Mouse (Mus musculus) limb, embryonic 14.5 days (tissue): ENCODE data around the gene Pigz. TPM values are rescaled to one million over a fixed set of nuclear protein-coding genes. Genes with fewer than 3 reads are reported as not detected.
A peak's percentile ranks its signal among the peaks of the same experiment; 100 is the strongest.

Source experiments
- ATAC-seq: fragments of 200-750 bp; cut with Nextera tagmentation; 2 replicates; pipeline ENCODE4 v1.8.0; 2017; ENCODE audit warnings: low read depth, moderate number of reproducible peaks, moderate TSS enrichment; ENCODE audit not compliant: low FRiP score
- DNase-seq: peaks from one replicate; pipeline ENCODE4 v3.0.0-alpha.2; 2015; ENCODE audit warnings: low spot score
- H3K27ac ChIP-seq: fragments of 300-500 bp; sonication (generic); replicated peaks from 2 replicates; pipeline ENCODE4 v1.5.1; 2014; ENCODE audit warnings: low read depth, mild to moderate bottlenecking, low read length, moderate library complexity, mixed read lengths
- H3K27me3 ChIP-seq: fragments of 300-500 bp; sonication (generic); 2 replicates; pipeline ENCODE4 v1.6.1; 2014; ENCODE audit warnings: low read length, mixed read lengths; ENCODE audit not compliant: control insufficient read depth, insufficient read depth
- H3K36me3 ChIP-seq: fragments of 300-500 bp; sonication (generic); 2 replicates; pipeline ENCODE4 v1.6.1; 2014; ENCODE audit warnings: mild to moderate bottlenecking, low read length, moderate library complexity, mixed read lengths; ENCODE audit not compliant: control insufficient read depth, insufficient read depth
- H3K4me1 ChIP-seq: fragments of 300-500 bp; sonication (generic); 2 replicates; pipeline ENCODE4 v1.6.1; 2014; ENCODE audit warnings: antibody characterized with exemption, low read length, mixed read lengths; ENCODE audit not compliant: control insufficient read depth, insufficient read depth
- H3K4me2 ChIP-seq: fragments of 300-500 bp; sonication (generic); replicated peaks from 2 replicates; pipeline ENCODE4 v1.6.1; 2014; ENCODE audit warnings: low read depth, mild to moderate bottlenecking, low read length, moderate library complexity; ENCODE audit not compliant: severe bottlenecking
- H3K4me3 ChIP-seq: fragments of 300-500 bp; sonication (generic); replicated peaks from 2 replicates; pipeline ENCODE4 v1.5.1; 2014; ENCODE audit warnings: low read length
- H3K9ac ChIP-seq: fragments of 300-500 bp; sonication (generic); 2 replicates; pipeline ENCODE4 v1.6.1; 2014; ENCODE audit warnings: mild to moderate bottlenecking, low read depth, low read length, moderate library complexity; ENCODE audit not compliant: severe bottlenecking
- H3K9me3 ChIP-seq: fragments of 300-500 bp; sonication (generic); 2 replicates; pipeline ENCODE4 v1.6.1; 2016; ENCODE audit warnings: low read length; ENCODE audit not compliant: control insufficient read depth
- POLR2A ChIP-seq: fragments of 200-500 bp; IDR thresholded peaks from 2 replicates; pipeline ENCODE4 v1.8.0; 2012; ENCODE audit warnings: inconsistent platforms, mild to moderate bottlenecking, moderate library complexity, borderline replicate concordance; ENCODE audit not compliant: insufficient read depth, insufficient read length; ENCODE audit errors: extremely low read depth
- WGBS: fragments of 180-500 bp; shearing (Covaris S2); extraction: QIAGEN DNeasy Blood & Tissue Kit; methylation state at CpG from one replicate; pipeline ENCODE4 v1.1.7; 2014; 5-methylcytosine and 5-hydroxymethylcytosine counted together
- polyA plus RNA-seq, 2 experiments: library from polyadenylated mRNA; depleted of rRNA in 1 of 2; stranded (reverse) in 1 of 2; unstranded in 1 of 2; fragments of >200 nt; fragmentation: Nextera tagmentation in 1 of 2; extraction: Ambion mirVana in 1 of 2; gene quantifications; 2 replicates each; pipeline versions ENCODE4 v1.2.1 to v1.2.3; 2012 to 2014

Pigz gene
- polyA plus RNA-seq, 2 experiments = 0.32 to 0.35 TPM

- WGBS = 58% methylated on average over 5 of the region's 5 CpGs
- Histone ChIP-seq H3K4me2 (no peak overlapping the region), H3K27me3 (peaks cover 38% of the 10 kb centered on the region)
These were observed 1.4 kb upstream of the Pigz start for GRCm38 (mm10) chr16:31932255-31932654.

DNA sequence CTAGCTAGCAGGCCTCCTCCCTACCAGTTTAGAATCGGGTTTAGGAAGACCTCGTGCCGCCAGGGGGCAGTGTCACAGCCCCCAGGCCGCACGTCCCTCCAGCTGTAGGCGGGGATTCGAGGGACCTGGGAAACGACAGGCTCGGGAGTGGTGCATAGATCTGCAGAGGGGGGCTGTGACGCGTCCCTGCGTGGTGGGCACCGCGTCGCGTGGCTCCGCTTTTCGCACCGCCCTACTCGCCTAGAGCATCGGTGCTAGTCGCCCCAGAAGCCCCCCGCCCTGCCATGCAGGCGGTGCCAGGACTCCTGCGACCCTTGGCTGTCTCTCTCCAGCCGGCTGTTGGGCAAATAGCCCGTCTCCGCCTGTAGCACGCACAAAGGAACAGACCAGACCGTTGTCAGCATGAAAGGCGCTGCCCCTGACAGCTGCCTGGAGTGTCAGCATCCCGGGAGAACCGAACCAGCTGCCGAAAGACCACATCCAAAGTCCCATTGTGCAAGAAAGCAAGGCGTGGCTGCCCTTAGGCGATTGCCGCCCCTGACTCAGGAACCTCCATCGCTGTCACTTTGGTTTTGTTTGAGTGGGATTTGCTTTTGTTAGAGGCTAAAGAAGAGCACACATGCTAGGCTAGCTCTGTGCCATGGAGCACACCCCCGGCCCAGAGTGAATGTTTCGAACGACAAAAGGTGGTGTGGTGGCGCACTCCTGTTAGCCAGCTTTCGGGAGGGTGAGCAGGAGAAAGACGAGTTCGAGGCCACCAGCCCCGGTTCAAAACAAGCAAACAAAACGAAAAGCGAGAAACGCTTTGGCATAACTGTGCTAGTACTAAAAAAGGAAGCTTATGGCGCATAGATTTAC lies 582 bp upstream of the Pigz start:
- peak overlapping the region; percentile 51 for H3K9ac ChIP-seq
- H3K4me3 ChIP-seq = peak overlapping the region; percentile 56
- H3K4me2 ChIP-seq = peak overlapping the region; percentile 95
- H3K27me3 ChIP-seq = peaks cover 38% of the 10 kb centered on the region
- no peaks in the 10 kb centered on the region for H3K36me3 ChIP-seq
- no peak for TF ChIP-seq POLR2A
- no peaks in the 10 kb centered on the region for H3K9me3 ChIP-seq
- no peak overlapping the region for H3K27ac ChIP-seq
- DNase-seq = peak; percentile 94
- ATAC-seq = peak; percentile 92
- peaks cover 10% of the 10 kb centered on the region for H3K4me1 ChIP-seq
- WGBS = under 1% methylated on average over 49 of the region's 50 CpGs

More at GRCm38 (mm10) chr16:31932255-31932654, 1.4 kb upstream of the Pigz start:
- H3K4me3 ChIP-seq = no peak overlapping the region
- DNase-seq (no peak), ATAC-seq (no peak)
- no peaks in the 10 kb centered on the region for H3K36me3 ChIP-seq
- no peak for TF ChIP-seq POLR2A
- peaks cover 10% of the 10 kb centered on the region for H3K4me1 ChIP-seq
- no peaks in the 10 kb centered on the region for H3K9me3 ChIP-seq
- no peak overlapping the region for H3K9ac ChIP-seq
- H3K27ac ChIP-seq = no peak overlapping the region

- H3K36me3 ChIP-seq = no peaks in the 10 kb centered on the region
- H3K9me3 ChIP-seq = no peaks in the 10 kb centered on the region
- no peak overlapping the region for H3K27ac ChIP-seq
- DNase-seq = no peak
- H3K9ac ChIP-seq = no peak overlapping the region
- peak overlapping the region; percentile 28 for H3K4me3 ChIP-seq
- peaks cover 10% of the 10 kb centered on the region for H3K4me1 ChIP-seq
- H3K27me3 ChIP-seq = peaks cover 38% of the 10 kb centered on the region
- no peak for ATAC-seq
- no peak for TF ChIP-seq POLR2A
- WGBS = 21% methylated on average over 13 of the region's 13 CpGs
- H3K4me2 ChIP-seq = peak overlapping the region; percentile 95
These were observed 929 bp downstream of the Pigz start for GRCm38 (mm10) chr16:31934550-31935010.

- ATAC-seq (no peak), DNase-seq (no peak)
- no peak for TF ChIP-seq POLR2A
- Histone ChIP-seq H3K9ac (peak overlapping the region; percentile 3), H3K9me3 (no peaks in the 10 kb centered on the region), H3K27ac (no peak overlapping the region), H3K4me3 (peak overlapping the region; percentile 28), H3K4me1 (peaks cover 10% of the 10 kb centered on the region), H3K27me3 (peaks cover 38% of the 10 kb centered on the region), H3K36me3 (no peaks in the 10 kb centered on the region), H3K4me2 (peak overlapping the region; percentile 95)
- WGBS = 5% methylated on average over 36 of the region's 36 CpGs
These were observed 1.7 kb downstream of the Pigz start for GRCm38 (mm10) chr16:31935091-31935979.

- no peak for ATAC-seq
- H3K4me3 ChIP-seq = no peak overlapping the region
- H3K27ac ChIP-seq = no peak overlapping the region
- DNase-seq = no peak
- no peaks in the 10 kb centered on the region for H3K36me3 ChIP-seq
- no peaks in the 10 kb centered on the region for H3K9me3 ChIP-seq
- H3K9ac ChIP-seq = no peak overlapping the region
- H3K27me3 ChIP-seq = peaks cover 38% of the 10 kb centered on the region
- no peak for TF ChIP-seq POLR2A
- H3K4me2 ChIP-seq = no peak overlapping the region
- 86% methylated on average over 4 of the region's 4 CpGs for WGBS
- peaks cover 10% of the 10 kb centered on the region for H3K4me1 ChIP-seq
These were observed 2.9 kb downstream of the Pigz start for GRCm38 (mm10) chr16:31936568-31936967.
